Mouse (Mus musculus) thymus, postnatal 14 days (tissue): ENCODE results near the gene Sult1d1.
"Not testable (repeated sequence)": the region's sequence is repeated elsewhere in the genome, so short reads cannot be mapped to it uniquely, and the experiment has no call there.

Source experiments
- DNase-seq: peaks from one replicate; pipeline ENCODE4 v3.0.0; 2021

Sult1d1 gene

GRCm38 (mm10) chr5:87568845-87569244 is at the start of gene Sult1d1:
Gene Sult1d1 (minus strand): TSS chr5:87569027.
- no peak for DNase-seq

- DNase-seq, result no peak
Observed at GRCm38 (mm10) chr5:87615128-87615390, 46.2 kb upstream of the Sult1d1 start.

GRCm38 (mm10) chr5:87614364-87615127 is 45.7 kb upstream of the Sult1d1 start:
- DNase-seq, result no peak

- no peak for DNase-seq
Observed at GRCm38 (mm10) chr5:87601018-87601417, 32.2 kb upstream of the Sult1d1 start.

- DNase-seq, result no peak
Observed at GRCm38 (mm10) chr5:87597891-87598290, 29.1 kb upstream of the Sult1d1 start.

GRCm38 (mm10) chr5:87591494-87591893 is 22.7 kb upstream of the Sult1d1 start, which contains the start of gene Sult1e1:
Gene Sult1e1 (minus strand): TSS chr5:87591594.
- DNase-seq, result no peak

- no peak for DNase-seq
Observed at GRCm38 (mm10) chr5:87589916-87590315, 21.1 kb upstream of the Sult1d1 start.

- DNase-seq, result no peak
Observed at GRCm38 (mm10) chr5:87580389-87580788, 11.6 kb upstream of the Sult1d1 start.

GRCm38 (mm10) chr5:87574174-87574573 is 5.3 kb upstream of the Sult1d1 start:
- DNase-seq, result no peak

GRCm38 (mm10) chr5:87573490-87573889 is 4.7 kb upstream of the Sult1d1 start:
- no peak for DNase-seq

- DNase-seq, result no peak
Observed at GRCm38 (mm10) chr5:87572781-87573180, 4.0 kb upstream of the Sult1d1 start.

GRCm38 (mm10) chr5:87567306-87567705 is 1.5 kb downstream of the Sult1d1 start:
- no peak for DNase-seq

GRCm38 (mm10) chr5:87562966-87563365 is 5.9 kb downstream of the Sult1d1 start:
- no peak for DNase-seq

GRCm38 (mm10) chr5:87562526-87562925 is 6.3 kb downstream of the Sult1d1 start:
- DNase-seq, result no peak

GRCm38 (mm10) chr5:87560145-87560544 is 8.7 kb downstream of the Sult1d1 start:
- no peak for DNase-seq

GRCm38 (mm10) chr5:87550935-87551334 is 17.9 kb downstream of the Sult1d1 start:
- DNase-seq, result no peak

- no peak for DNase-seq
Observed at GRCm38 (mm10) chr5:87538111-87538510, 30.7 kb downstream of the Sult1d1 start, which contains the start of gene Sult1b1. Gene Sult1b1 (minus strand): TSS chr5:87538195.

GRCm38 (mm10) chr5:87535994-87536644 is 32.7 kb downstream of the Sult1d1 start:
- DNase-seq, result no peak

GRCm38 (mm10) chr5:87532288-87532687 is 36.5 kb downstream of the Sult1d1 start:
- DNase-seq, result no peak

- not testable (repeated sequence) for DNase-seq
Observed at GRCm38 (mm10) chr5:87523561-87523960, 45.3 kb downstream of the Sult1d1 start.

- DNase-seq, result no peak
Observed at GRCm38 (mm10) chr5:87505776-87506458, 62.9 kb downstream of the Sult1d1 start.
